Mouse (Mus musculus) liver, postnatal 0 days (tissue): Measurements from ENCODE around the gene Id3. TPM values are rescaled to one million over a fixed set of nuclear protein-coding genes. Genes with fewer than 3 reads are reported as not detected.
A peak's percentile ranks its signal among the peaks of the same experiment; 100 is the strongest.

ENCODE experiments used
- ATAC-seq: fragments of 200-750 bp; cut with Nextera tagmentation; 2 replicates; pipeline ENCODE4 v1.8.0; 2017; ENCODE audit warnings: mild to moderate bottlenecking, moderate library complexity
- DNase-seq: peaks from one replicate; pipeline ENCODE4 v3.0.0-alpha.2; 2016
- H3K27ac ChIP-seq: fragments of 300-500 bp; sonication (generic); 2 replicates; pipeline ENCODE4 v1.5.1; 2014; ENCODE audit warnings: antibody characterized with exemption, moderate library complexity, mild to moderate bottlenecking, low read depth
- H3K27me3 ChIP-seq: fragments of 300-500 bp; sonication (generic); 2 replicates; pipeline ENCODE4 v1.6.1; 2014; ENCODE audit warnings: low read length, control low read depth, mixed read lengths; ENCODE audit not compliant: insufficient read depth
- H3K36me3 ChIP-seq: fragments of 300-500 bp; sonication (generic); replicated peaks from 2 replicates; pipeline ENCODE4 v1.6.1; 2014; ENCODE audit warnings: mild to moderate bottlenecking, control low read depth, low read length, moderate library complexity, mixed read lengths; ENCODE audit not compliant: insufficient read depth
- H3K4me1 ChIP-seq: fragments of 300-500 bp; sonication (generic); 2 replicates; pipeline ENCODE4 v1.6.1; 2014; ENCODE audit warnings: antibody characterized with exemption, mild to moderate bottlenecking, control low read depth; ENCODE audit not compliant: insufficient read depth
- H3K4me2 ChIP-seq: fragments of 300-500 bp; sonication (generic); 2 replicates; pipeline ENCODE4 v1.6.1; 2014; ENCODE audit warnings: low read depth, mild to moderate bottlenecking, low read length, moderate library complexity, mixed read lengths
- H3K4me3 ChIP-seq: fragments of 300-500 bp; sonication (generic); 2 replicates; pipeline ENCODE4 v1.5.1; 2014; ENCODE audit warnings: low read depth, low read length
- H3K9ac ChIP-seq: fragments of 300-500 bp; sonication (generic); replicated peaks from 2 replicates; pipeline ENCODE4 v1.6.1; 2014; ENCODE audit warnings: mild to moderate bottlenecking, moderate library complexity
- H3K9me3 ChIP-seq: fragments of 300-500 bp; sonication (generic); 2 replicates; pipeline ENCODE4 v1.6.1; 2016; ENCODE audit warnings: mild to moderate bottlenecking, control low read depth, low read length, mixed read lengths
- CTCF ChIP-seq: sonication (generic); IDR thresholded peaks from 2 replicates; pipeline ENCODE4 v1.5.1; 2016; ENCODE audit warnings: antibody characterized with exemption, low read depth
- EP300 ChIP-seq: IDR thresholded peaks from 2 replicates; pipeline ENCODE4 v1.6.1; 2016; ENCODE audit warnings: antibody characterized with exemption, low read depth, mild to moderate bottlenecking
- WGBS: fragments of 180-500 bp; shearing (Covaris S2); extraction: QIAGEN DNeasy Blood & Tissue Kit; methylation state at CpG from one replicate; pipeline ENCODE4 v1.1.7; 2014; ENCODE audit not compliant: insufficient replicate concordance; 5-methylcytosine and 5-hydroxymethylcytosine counted together
- polyA plus RNA-seq: library from polyadenylated mRNA; unstranded; fragments of >200 nt; fragmentation: Nextera tagmentation; extraction: Ambion mirVana; gene quantifications from 2 replicates; pipeline ENCODE4 v1.2.1, GENCODE M21; 2015

Gene Id3
- polyA plus RNA-seq, 1 experiment from 2014 or later = 77.3 TPM

- WGBS = 47% methylated on average over 9 of the region's 9 CpGs
- Histone ChIP-seq H3K36me3 (peaks cover 84% of the 10 kb centered on the region), H3K27ac (peak overlapping the region; percentile 68), H3K9ac (no peak overlapping the region), H3K4me3 (no peak overlapping the region; the same call in 1 of the 2 replicates), H3K4me1 (peaks cover 41% of the 10 kb centered on the region), H3K27me3 (no peaks in the 10 kb centered on the region), H3K4me2 (peak overlapping the region; percentile 15; the same call in 1 of the 2 replicates), H3K9me3 (no peaks in the 10 kb centered on the region)
- DNase-seq (peak; percentile 53), ATAC-seq (no peak)
- TF ChIP-seq CTCF = no peak
Observed at GRCm38 (mm10) chr4:136185375-136185774, 42.1 kb downstream of the Id3 start.

GRCm38 (mm10) chr4:136186315-136186714 lies 43.0 kb downstream of the Id3 start:
- peak overlapping the region; percentile 65 for H3K4me2 ChIP-seq
- H3K9me3 ChIP-seq = no peaks in the 10 kb centered on the region
- WGBS = 65% methylated on average over 8 of the region's 8 CpGs
- peaks cover 84% of the 10 kb centered on the region for H3K36me3 ChIP-seq
- peaks cover 37% of the 10 kb centered on the region for H3K4me1 ChIP-seq
- peak overlapping the region; percentile 68 for H3K27ac ChIP-seq
- peak overlapping the region; percentile 45; the same call in 1 of the 2 replicates for H3K9ac ChIP-seq
- no peaks in the 10 kb centered on the region for H3K27me3 ChIP-seq
- TF ChIP-seq CTCF = no peak
- TF ChIP-seq EP300 = no peak
- no peak overlapping the region for H3K4me3 ChIP-seq
- DNase-seq (no peak), ATAC-seq (no peak; the same call in 1 of the 2 replicates)

GRCm38 (mm10) chr4:136186739-136187472 lies 43.6 kb downstream of the Id3 start:
- H3K27me3 ChIP-seq = no peaks in the 10 kb centered on the region
- peaks cover 85% of the 10 kb centered on the region for H3K36me3 ChIP-seq
- peak overlapping the region; percentile 68 for H3K27ac ChIP-seq
- H3K4me1 ChIP-seq = peaks cover 35% of the 10 kb centered on the region
- peak overlapping the region; percentile 45 for H3K9ac ChIP-seq
- peak; percentile 40 for ATAC-seq
- WGBS = 66% methylated on average over 23 of the region's 23 CpGs
- peak; percentile 68 for DNase-seq
- H3K4me2 ChIP-seq = peak overlapping the region; percentile 65
- no peak for TF ChIP-seq CTCF
- no peak for TF ChIP-seq EP300
- no peaks in the 10 kb centered on the region for H3K9me3 ChIP-seq
- H3K4me3 ChIP-seq = peak overlapping the region; percentile 19

GRCm38 (mm10) chr4:136188973-136189737 lies 45.9 kb downstream of the Id3 start:
- ATAC-seq (peak; percentile 22), DNase-seq (peak; percentile 62)
- H3K9me3 ChIP-seq = no peaks in the 10 kb centered on the region
- H3K4me3 ChIP-seq = no peak overlapping the region
- no peak overlapping the region for H3K4me2 ChIP-seq
- WGBS = 78% methylated on average over 6 of the region's 6 CpGs
- TF ChIP-seq CTCF = peak; percentile 69
- TF ChIP-seq EP300 = no peak
- 0 out of 2 replicates have a peak overlapping the region, but pooled peaks have one; percentile 17 for H3K9ac ChIP-seq
- peaks cover 35% of the 10 kb centered on the region for H3K4me1 ChIP-seq
- peaks cover 89% of the 10 kb centered on the region for H3K36me3 ChIP-seq
- peak overlapping the region; percentile 93 for H3K27ac ChIP-seq
- H3K27me3 ChIP-seq = no peaks in the 10 kb centered on the region

GRCm38 (mm10) chr4:136189912-136190311 lies 46.6 kb downstream of the Id3 start:
- Histone ChIP-seq H3K36me3 (peaks cover 90% of the 10 kb centered on the region), H3K4me2 (peak overlapping the region; percentile 39; the same call in 1 of the 2 replicates), H3K9me3 (no peaks in the 10 kb centered on the region), H3K9ac (peak overlapping the region; percentile 66), H3K4me1 (peaks cover 35% of the 10 kb centered on the region), H3K4me3 (no peak overlapping the region), H3K27ac (peak overlapping the region; percentile 93), H3K27me3 (no peaks in the 10 kb centered on the region)
- DNase-seq (peak; percentile 85), ATAC-seq (peak; percentile 95)
- TF ChIP-seq EP300 (peak; percentile 83), CTCF (no peak)
- 50% methylated on average over 8 of the region's 8 CpGs for WGBS

GRCm38 (mm10) chr4:136193571-136193970 lies 50.3 kb downstream of the Id3 start:
- Histone ChIP-seq H3K36me3 (peaks cover 65% of the 10 kb centered on the region), H3K9ac (no peak overlapping the region), H3K4me3 (no peak overlapping the region), H3K27ac (peak overlapping the region; percentile 18; the same call in 1 of the 2 replicates), H3K4me2 (no peak overlapping the region), H3K27me3 (no peaks in the 10 kb centered on the region), H3K4me1 (peaks cover 13% of the 10 kb centered on the region), H3K9me3 (no peaks in the 10 kb centered on the region)
- DNase-seq (no peak), ATAC-seq (no peak)
- WGBS = 90% methylated on average over 3 of the region's 3 CpGs
- TF ChIP-seq EP300 = no peak
- TF ChIP-seq CTCF = no peak
